23 mouse cellular contexts compared by ENCODE assay signal in genomic region chr12:111790090-111790489, GRCm38 (mm10). TPM values are rescaled to one million over a fixed set of nuclear protein-coding genes. Genes with fewer than 3 reads are reported as not detected.
DNase-seq lines count a peak whose midpoint lies in the region; ATAC-seq and TF ChIP-seq lines count a peak whose summit lies in the region.
"Had no signal": no experiment of that assay in that cellular context is flagged by ENCODE, and none has a peak within 500 bp of the region (broad histone marks: within the 10 kb centered on the region; RNA-seq: fewer than 3 reads in every experiment).

No protein-coding gene starts in this region.

- 0 out of 2 replicates have a peak, but pooled peaks have one; percentile 24 for ATAC-seq in embryonic facial prominence, embryonic 11.5 days (replicated peaks; ENCODE audit: insufficient number of reproducible peaks, low FRiP score, low TSS enrichment, low read depth)
- peak; percentile 75 for ATAC-seq in liver, embryonic 16.5 days (ENCODE audit: low read depth)
- no peak for ATAC-seq in lung, postnatal 0 days
- ATAC-seq: CD4-positive, CD25-positive, alpha-beta regulatory T cell, adult 4 months; forebrain, embryonic 15.5 days had no signal

- WGBS in embryonic facial prominence, embryonic 11.5 days: 96% methylated on average over 5 of the region's 5 CpGs
- WGBS in embryonic facial prominence, embryonic 10.5 days: 93% methylated on average over 5 of the region's 5 CpGs
- whole genome bisulfite sequencing in liver, embryonic 16.5 days (ENCODE audit: insufficient replicate concordance): 70% methylated on average over 5 of the region's 5 CpGs
- 100% methylated on average over 5 of the region's 5 CpGs for WGBS in lung, postnatal 0 days

- peaks cover 7% of the 10 kb centered on the region; the same call in 1 of the 2 replicates for H3K36me3 ChIP-seq in embryonic facial prominence, embryonic 11.5 days (replicated peaks; ENCODE audit: control insufficient read depth, insufficient read depth, low read depth, low read length)
- H3K36me3 ChIP-seq in embryonic facial prominence, embryonic 10.5 days (replicated peaks): peaks cover 100% of the 10 kb centered on the region
- peaks cover 30% of the 10 kb centered on the region for H3K36me3 ChIP-seq in liver, embryonic 16.5 days (ENCODE audit: control insufficient read depth, insufficient read depth)
- peaks cover 62% of the 10 kb centered on the region for H3K36me3 ChIP-seq in lung, postnatal 0 days (ENCODE audit: insufficient read depth, low read length)

- H3K4me2 ChIP-seq in embryonic facial prominence, embryonic 11.5 days (ENCODE audit: low read depth, low read length): no peak overlapping the region
- H3K4me2 ChIP-seq in liver, embryonic 16.5 days (ENCODE audit: low read depth, low read length): no peak overlapping the region
- H3K4me2 ChIP-seq in lung, postnatal 0 days (replicated peaks; ENCODE audit: low read depth, low read length): no peak overlapping the region
- H3K4me2 ChIP-seq: forebrain, embryonic 15.5 days; lung, embryonic 14.5 days; midbrain, embryonic 12.5 days; neural tube, embryonic 15.5 days had no signal

- no peak overlapping the region for H3K4me3 ChIP-seq in embryonic facial prominence, embryonic 11.5 days (ENCODE audit: low read depth, low read length)
- H3K4me3 ChIP-seq in embryonic facial prominence, embryonic 10.5 days: no peak overlapping the region
- no peak overlapping the region for H3K4me3 ChIP-seq in liver, embryonic 16.5 days (ENCODE audit: low read depth, low read length)
- H3K4me3 ChIP-seq in lung, postnatal 0 days (ENCODE audit: low read depth, low read length): no peak overlapping the region
- H3K4me3 ChIP-seq: erythroblast, embryonic 14.5 days; forebrain, embryonic 15.5 days; heart, adult 2 months; hindbrain, embryonic 10.5 days; midbrain, embryonic 12.5 days; neural tube, embryonic 15.5 days had no signal

- H3K27ac ChIP-seq in embryonic facial prominence, embryonic 11.5 days (replicated peaks; ENCODE audit: low read depth, low read length): no peak overlapping the region
- H3K27ac ChIP-seq in embryonic facial prominence, embryonic 10.5 days (replicated peaks): no peak overlapping the region
- peak overlapping the region; percentile 64 for H3K27ac ChIP-seq in liver, embryonic 16.5 days (ENCODE audit: low read length)
- H3K27ac ChIP-seq in lung, postnatal 0 days (ENCODE audit: low read length): no peak overlapping the region
- H3K27ac ChIP-seq: heart, adult 2 months; hindbrain, embryonic 10.5 days; midbrain, embryonic 12.5 days; neural tube, embryonic 15.5 days had no signal

- TF ChIP-seq EP300 in lung, postnatal 0 days (IDR thresholded peaks at IDR 0.05): no peak

- no peak overlapping the region for H3K9ac ChIP-seq in embryonic facial prominence, embryonic 11.5 days (replicated peaks; ENCODE audit: low read length)
- H3K9ac ChIP-seq in liver, embryonic 16.5 days (ENCODE audit: low read depth, low read length): no peak overlapping the region
- H3K9ac ChIP-seq in lung, postnatal 0 days (replicated peaks; ENCODE audit: low read depth): no peak overlapping the region
- H3K9ac ChIP-seq: forebrain, embryonic 15.5 days; lung, embryonic 14.5 days; midbrain, embryonic 12.5 days; neural tube, embryonic 15.5 days had no signal

- TF ChIP-seq CTCF in lung, postnatal 0 days (IDR thresholded peaks at IDR 0.05): no peak

- no peak for DNase-seq in embryonic facial prominence, embryonic 11.5 days (ENCODE audit: low spot score)
- DNase-seq in embryonic facial prominence, embryonic 10.5 days (ENCODE audit: low spot score): no peak
- DNase-seq in kidney, adult 8-10 months: peak; percentile 71 to 79
- DNase-seq in kidney, postnatal 25 days: peak; percentile 54 to 75
- no peak for DNase-seq in lung, postnatal 0 days (ENCODE audit: low spot score)
- no peak for DNase-seq in thymus, postnatal 14 days
- DNase-seq in cerebellum, adult 18-20 months: no peak
- DNase-seq: cerebellum, adult 11 months; cerebellum, postnatal 36 days; gastrocnemius, postnatal 10 days; heart, adult 2 months; left cerebral cortex, postnatal 4 days; lung, embryonic 14.5 days; right cerebral cortex, postnatal 4 days; thymus, postnatal 4 days had no signal

- H3K9me3 ChIP-seq in embryonic facial prominence, embryonic 11.5 days (replicated peaks; ENCODE audit: control insufficient read depth, low read length): no peaks in the 10 kb centered on the region
- no peaks in the 10 kb centered on the region for H3K9me3 ChIP-seq in embryonic facial prominence, embryonic 10.5 days
- no peaks in the 10 kb centered on the region for H3K9me3 ChIP-seq in liver, embryonic 16.5 days (replicated peaks; ENCODE audit: control insufficient read depth, low read length)
- no peaks in the 10 kb centered on the region for H3K9me3 ChIP-seq in lung, postnatal 0 days (ENCODE audit: low read length)
- H3K9me3 ChIP-seq: forebrain, embryonic 15.5 days; G1E; hindbrain, embryonic 10.5 days; midbrain, embryonic 12.5 days; neural tube, embryonic 15.5 days had no signal

- no peaks in the 10 kb centered on the region for H3K4me1 ChIP-seq in embryonic facial prominence, embryonic 11.5 days (ENCODE audit: control insufficient read depth, insufficient read depth, low read length)
- no peaks in the 10 kb centered on the region for H3K4me1 ChIP-seq in embryonic facial prominence, embryonic 10.5 days
- peaks cover 17% of the 10 kb centered on the region for H3K4me1 ChIP-seq in liver, embryonic 16.5 days (ENCODE audit: control insufficient read depth, low read depth, low read length)
- H3K4me1 ChIP-seq in lung, postnatal 0 days (ENCODE audit: insufficient read depth, low read depth, low read length): no peaks in the 10 kb centered on the region
- H3K4me1 ChIP-seq: midbrain, embryonic 12.5 days; neural tube, embryonic 15.5 days had no signal

- no peaks in the 10 kb centered on the region for H3K27me3 ChIP-seq in embryonic facial prominence, embryonic 11.5 days (ENCODE audit: control insufficient read depth, insufficient read depth, low read length)
- H3K27me3 ChIP-seq in embryonic facial prominence, embryonic 10.5 days (replicated peaks; ENCODE audit: low read depth, poor library complexity, severe bottlenecking): no peaks in the 10 kb centered on the region
- no peaks in the 10 kb centered on the region for H3K27me3 ChIP-seq in liver, embryonic 16.5 days (ENCODE audit: control insufficient read depth, insufficient read depth, low read depth, low read length)
- H3K27me3 ChIP-seq in lung, postnatal 0 days (replicated peaks; ENCODE audit: insufficient read depth, low read length): no peaks in the 10 kb centered on the region
- H3K27me3 ChIP-seq: forebrain, embryonic 15.5 days; midbrain, embryonic 12.5 days; neural tube, embryonic 15.5 days had no signal

RNA-seq across cellular contexts. Expression of gene Xrcc3, which starts 23.6 kb away (rescaled TPM):
- 12.7 and 15.9 TPM in 2 replicates for polyA plus RNA-seq in embryonic facial prominence, embryonic 11.5 days (2014; fragmentation: Nextera tagmentation; extraction: Ambion mirVana)
- polyA plus RNA-seq in embryonic facial prominence, embryonic 10.5 days (2016; fragmentation: Nextera tagmentation; extraction: Ambion mirVana): 21.7 and 22.2 TPM in 2 replicates
- 3.5 and 5.0 TPM in 2 replicates for polyA plus RNA-seq in liver, embryonic 16.5 days (2015; fragmentation: Nextera tagmentation; extraction: Ambion mirVana)
- 1.8 and 2.1 TPM in 2 replicates for polyA plus RNA-seq in lung, postnatal 0 days (2015; fragmentation: Nextera tagmentation; extraction: Ambion mirVana)

RNA-seq across cellular contexts. Expression of gene Zfyve21, which starts 23.9 kb away (rescaled TPM):
- 70.7 and 73.1 TPM in 2 replicates for polyA plus RNA-seq in embryonic facial prominence, embryonic 11.5 days (2014; fragmentation: Nextera tagmentation; extraction: Ambion mirVana)
- polyA plus RNA-seq in embryonic facial prominence, embryonic 10.5 days (2016; fragmentation: Nextera tagmentation; extraction: Ambion mirVana): 75.0 TPM in 2 replicates
- polyA plus RNA-seq in liver, embryonic 16.5 days (2015; fragmentation: Nextera tagmentation; extraction: Ambion mirVana): 70.7 and 76.8 TPM in 2 replicates
- polyA plus RNA-seq in lung, postnatal 0 days (2015; fragmentation: Nextera tagmentation; extraction: Ambion mirVana): 160 and 163 TPM in 2 replicates

RNA-seq across cellular contexts. Expression of gene Klc1, which starts 31.4 kb away (rescaled TPM):
- polyA plus RNA-seq in embryonic facial prominence, embryonic 11.5 days (2014; fragmentation: Nextera tagmentation; extraction: Ambion mirVana): 132 and 143 TPM in 2 replicates
- 130 and 131 TPM in 2 replicates for polyA plus RNA-seq in embryonic facial prominence, embryonic 10.5 days (2016; fragmentation: Nextera tagmentation; extraction: Ambion mirVana)
- polyA plus RNA-seq in liver, embryonic 16.5 days (2015; fragmentation: Nextera tagmentation; extraction: Ambion mirVana): 14.5 and 14.6 TPM in 2 replicates
- polyA plus RNA-seq in lung, postnatal 0 days (2015; fragmentation: Nextera tagmentation; extraction: Ambion mirVana): 86.1 and 89.6 TPM in 2 replicates

Comparison
In these comparisons a context has a peak if more than half of its experiments do, and no peak if none do; other contexts are left out.
1. DNase-seq: peak in kidney, adult 8-10 months (2 of 2) and kidney, postnatal 25 days (2 of 2); none in embryonic facial prominence, embryonic 11.5 days (single experiment), embryonic facial prominence, embryonic 10.5 days (single experiment), lung, postnatal 0 days (single experiment), thymus, postnatal 14 days (single experiment) and cerebellum, adult 18-20 months (0 of 2).